Mouse (Mus musculus): ENCODE data around the gene Timm17a. TPM values are rescaled to one million over a fixed set of nuclear protein-coding genes. Genes with fewer than 3 reads are reported as not detected.

The Timm17a gene
- polyA plus RNA-seq, 1 experiment = 134 TPM

DNA sequence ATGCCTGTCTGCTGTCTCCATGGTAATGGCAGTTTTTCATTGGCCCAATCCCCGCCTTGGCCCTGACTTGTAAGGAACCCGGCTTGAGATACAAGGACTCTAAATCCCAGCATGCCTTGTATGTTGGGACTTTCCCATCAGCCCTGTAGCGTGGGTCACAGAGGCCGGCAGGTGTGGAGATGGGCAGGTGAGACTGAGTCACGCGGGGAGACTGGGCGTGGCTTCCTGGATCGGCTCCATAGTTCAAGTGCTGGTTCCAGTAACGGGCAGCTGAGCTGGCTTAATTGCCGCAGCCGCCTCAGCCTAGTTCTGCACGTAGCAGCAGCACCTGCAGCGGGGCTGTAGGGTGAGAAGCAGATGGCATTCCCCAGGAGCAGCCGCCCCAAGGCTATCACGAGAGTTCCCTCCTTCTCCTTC lies 65.1 kb downstream of the Timm17a start:
- H3K36me3 ChIP-seq (ENCODE audit: control insufficient read depth, insufficient read depth, low read length) = no peaks in the 10 kb centered on the region
- TF ChIP-seq CTCF (conservative IDR thresholded peaks at IDR 0.05; ENCODE audit: insufficient read depth, insufficient read length, low read depth, low read length) (no peak), POLR2A (IDR thresholded peaks at IDR 0.05; ENCODE audit: low read depth, low read length) (no peak)
- H3K27ac ChIP-seq (ENCODE audit: insufficient read depth, low read depth, low read length) = no peak overlapping the region
- no peaks in the 10 kb centered on the region for H3K4me1 ChIP-seq (ENCODE audit: control insufficient read depth, insufficient read depth, low read length)
- no peak overlapping the region for H3K4me3 ChIP-seq (ENCODE audit: insufficient read depth, low read depth, low read length)
- DNase-seq = peak; percentile 94
- 9% methylated on average over 15 of the region's 15 CpGs for WGBS
- no peaks in the 10 kb centered on the region for H3K27me3 ChIP-seq (replicated peaks; ENCODE audit: control insufficient read depth, insufficient read depth, low read length)

Other genes with a start within 250 kb of the Timm17a start
- gene Lgr6, start 208.5 kb downstream of the Timm17a start, polyA plus RNA-seq (2012; rRNA removed) = 0.42 and 0.75 TPM in 2 replicates
- gene Ptpn7, start 181.1 kb downstream of the Timm17a start, polyA plus RNA-seq (2012; rRNA removed) = 0.73 and 2.5 TPM in 2 replicates
- gene Arl8a, start 167.0 kb downstream of the Timm17a start, polyA plus RNA-seq (2012; rRNA removed) = 95.2 and 107 TPM in 2 replicates
- gene Gpr37l1, start 146.1 kb downstream of the Timm17a start, polyA plus RNA-seq (2012; rRNA removed) = 0.75 and 0.98 TPM in 2 replicates
- 23.1 and 25.0 TPM in 2 replicates for gene Elf3, start 55.2 kb downstream of the Timm17a start, polyA plus RNA-seq (2012; rRNA removed)
- 28.7 and 29.1 TPM in 2 replicates for gene Rnpep, start 29.7 kb downstream of the Timm17a start, polyA plus RNA-seq (2012; rRNA removed)
- 2.6 and 3.8 TPM in 2 replicates for gene Lmod1, start 11.0 kb upstream of the Timm17a start, polyA plus RNA-seq (2012; rRNA removed)
- gene Shisa4, start 61.5 kb upstream of the Timm17a start, polyA plus RNA-seq (2012; rRNA removed) = 21.1 and 22.6 TPM in 2 replicates
- gene Ipo9, start 116.7 kb upstream of the Timm17a start, polyA plus RNA-seq (2012; rRNA removed) = 58.3 and 73.9 TPM in 2 replicates